Mouse (Mus musculus) B cell, adult 2 months (primary cell): ENCODE results near the gene Acaa1a.

Experiments
- DNase-seq, 2 experiments: peaks; one replicate each; pipeline ENCODE4 v3.0.0; 2022

The Acaa1a gene

GRCm38 (mm10) chr9:119339558-119340211 lies at the start of gene Acaa1a:
TSS of gene Acaa1a (plus strand) at chr9:119339676.
- peak; percentile 70 to 75 for DNase-seq

- no peak for DNase-seq
Observed at GRCm38 (mm10) chr9:119290791-119291190, 48.7 kb upstream of the Acaa1a start.

DNA sequence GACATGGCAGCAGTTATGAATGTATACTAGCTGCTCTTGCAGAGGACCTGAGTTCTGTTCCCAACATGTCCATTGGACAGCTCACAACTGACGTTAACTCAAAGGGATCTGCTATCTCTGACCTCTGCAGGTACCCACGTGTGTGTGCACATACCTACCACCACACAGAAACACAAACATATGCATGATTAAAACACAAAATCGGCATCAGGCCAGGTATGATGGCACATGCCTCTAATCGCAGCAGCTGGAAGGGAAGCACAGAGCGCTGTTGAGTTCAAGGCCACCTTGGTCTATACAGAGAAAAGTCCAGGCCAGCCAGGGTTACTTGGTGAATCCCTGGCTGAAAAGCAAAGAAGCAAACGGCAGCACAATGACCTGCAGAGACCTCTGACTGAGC lies 41.8 kb upstream of the Acaa1a start:
- no peak for DNase-seq

DNA sequence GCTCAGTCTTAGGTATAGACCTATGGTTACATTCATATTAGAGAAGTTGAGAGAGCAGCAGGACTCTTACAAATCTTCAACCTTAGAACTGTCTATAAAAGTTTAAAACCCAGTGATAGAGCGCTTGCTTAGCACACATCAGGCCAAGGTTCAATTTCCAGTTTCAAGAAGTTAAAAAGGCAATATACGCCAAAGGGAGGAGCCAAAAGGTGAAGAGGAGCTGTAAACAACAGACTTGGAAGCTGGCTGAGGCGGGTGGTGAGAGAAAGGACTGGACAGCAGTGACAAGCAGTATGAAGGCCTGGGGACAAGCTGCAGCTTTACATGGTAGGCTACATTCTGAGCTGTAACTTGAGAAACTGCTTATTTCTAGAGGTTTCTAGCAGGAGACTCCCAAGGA lies 40.9 kb upstream of the Acaa1a start:
- no peak for DNase-seq

GRCm38 (mm10) chr9:119305863-119306262 lies 33.6 kb upstream of the Acaa1a start:
- DNase-seq, result no peak

DNA sequence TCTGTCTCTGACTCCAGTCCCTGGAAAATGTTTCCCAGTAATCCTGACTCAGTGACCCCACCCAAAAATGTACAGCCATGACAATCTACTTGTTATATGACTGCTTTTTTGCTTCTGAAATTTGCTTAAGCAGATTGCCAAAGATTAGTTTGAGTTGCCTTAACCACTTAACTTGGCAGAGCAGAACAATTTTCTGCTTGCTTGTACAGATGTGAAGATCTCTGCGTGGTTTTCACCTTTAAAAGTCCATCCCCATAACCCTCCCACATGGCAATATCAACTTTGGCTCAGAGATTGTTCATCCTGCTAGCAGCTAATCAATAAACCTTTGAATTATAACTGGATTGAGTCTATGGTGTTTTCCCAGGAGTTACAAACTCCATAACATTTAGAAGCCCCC lies 30.4 kb upstream of the Acaa1a start:
- no peak for DNase-seq

- DNase-seq, result no peak
Observed at GRCm38 (mm10) chr9:119313096-119313495, 26.4 kb upstream of the Acaa1a start.

DNA sequence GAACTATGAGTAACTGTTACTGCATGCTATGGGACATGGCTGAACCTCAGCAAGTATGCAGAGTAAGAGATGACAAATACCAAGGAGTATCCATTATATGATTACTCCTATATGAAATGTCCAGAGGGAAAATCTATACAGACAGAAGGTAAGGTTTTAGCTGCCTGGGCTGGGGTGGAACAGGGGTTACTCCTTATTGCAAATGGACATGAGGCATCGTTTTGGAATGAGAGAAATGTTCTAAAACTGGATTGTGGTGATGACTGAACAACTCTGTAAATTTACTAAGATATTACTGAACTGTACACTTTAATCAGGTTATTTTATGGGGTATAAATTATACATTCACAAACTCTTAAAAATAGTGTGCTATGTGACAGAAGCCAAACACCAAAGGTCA lies 20.6 kb upstream of the Acaa1a start:
- DNase-seq, result no peak

DNA sequence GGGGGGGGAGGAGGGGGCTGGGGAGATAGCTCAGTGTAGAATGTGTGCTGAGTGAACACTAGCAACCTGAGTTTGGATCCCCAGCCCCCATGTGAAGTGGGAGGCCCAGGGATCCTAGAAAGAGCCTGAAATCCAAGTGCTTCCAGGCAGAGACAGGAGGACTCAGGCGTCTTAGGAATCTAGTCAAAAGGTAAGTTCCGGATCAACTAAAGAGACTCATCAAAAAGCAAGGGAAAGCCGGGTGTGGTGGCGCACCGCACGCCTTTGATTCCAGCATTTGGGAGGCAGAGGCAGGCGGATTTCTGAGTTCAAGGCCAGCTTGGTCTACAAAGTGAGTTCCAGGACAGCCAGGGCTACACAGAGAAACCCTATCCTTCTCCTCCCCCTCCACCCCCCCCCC lies 19.0 kb upstream of the Acaa1a start:
- DNase-seq, result no peak

GRCm38 (mm10) chr9:119320946-119321345 lies 18.5 kb upstream of the Acaa1a start:
- no peak for DNase-seq

DNA sequence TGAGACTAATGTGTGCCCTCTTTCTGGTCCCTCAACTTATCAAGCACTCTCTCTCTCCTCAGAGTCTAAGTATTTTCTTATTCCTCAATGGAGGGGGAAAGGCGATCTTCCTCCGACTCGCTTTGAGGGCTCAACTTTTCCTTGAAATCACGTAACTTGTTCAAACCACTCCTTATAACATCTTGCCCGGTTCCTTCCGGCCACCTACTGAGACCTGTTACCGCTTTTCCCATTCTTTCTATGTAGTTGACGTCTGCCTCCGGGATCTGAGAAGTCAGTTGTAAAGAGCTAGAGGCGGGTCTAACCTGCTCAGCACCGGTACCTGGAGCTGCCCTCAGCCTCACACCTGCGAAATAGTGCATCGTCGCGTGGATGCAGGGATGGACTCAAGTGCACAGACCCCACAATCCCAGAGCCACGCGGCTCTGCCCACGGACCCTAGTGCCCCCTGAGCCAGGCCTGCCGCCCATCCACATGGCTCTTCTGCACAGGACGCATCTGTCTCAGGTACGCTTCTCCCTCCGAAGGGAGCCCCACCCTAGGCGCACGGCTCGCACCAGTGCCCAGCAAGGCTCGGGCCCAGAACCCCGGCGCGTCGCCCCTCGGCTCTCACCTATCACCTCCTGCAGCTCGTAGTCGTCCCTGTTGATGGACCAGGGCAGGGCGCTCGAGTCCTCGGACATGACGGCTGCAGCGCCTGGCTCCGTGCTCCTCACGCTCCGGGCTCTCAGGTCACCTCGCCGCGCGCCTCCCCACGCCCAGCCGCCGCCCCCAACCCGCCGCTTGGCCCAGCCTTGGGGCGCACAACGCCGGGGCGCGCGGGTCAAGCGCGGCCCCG lies 17.9 kb upstream of the Acaa1a start:
- DNase-seq, result no peak

- peak; percentile 97 to 98 for DNase-seq
Observed at GRCm38 (mm10) chr9:119322289-119323259, 16.9 kb upstream of the Acaa1a start, which contains the start of gene Oxsr1. TSS of gene Oxsr1 (minus strand) at chr9:119322427.

DNA sequence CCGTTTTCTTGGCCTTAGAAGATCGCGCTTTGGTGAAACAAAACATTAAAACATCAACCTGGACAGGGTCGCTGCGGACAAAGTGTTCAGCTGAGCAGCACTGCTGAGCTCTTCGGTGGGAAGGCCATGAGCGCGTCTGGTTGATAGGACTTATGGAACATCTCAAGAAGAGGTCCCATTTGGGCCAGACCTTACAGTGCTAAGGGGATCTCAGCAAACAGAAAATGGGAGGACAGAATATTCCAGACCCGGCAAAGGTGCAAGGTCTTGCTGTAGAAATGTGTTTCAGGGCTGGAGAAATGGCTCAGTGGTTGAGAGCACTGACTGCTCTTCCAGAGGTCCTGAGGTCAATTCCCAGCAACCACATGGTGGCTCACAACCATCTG lies 16.2 kb upstream of the Acaa1a start:
- no peak for DNase-seq

- no peak for DNase-seq
Observed at GRCm38 (mm10) chr9:119324130-119324529, 15.3 kb upstream of the Acaa1a start.

- DNase-seq, result no peak
Observed at GRCm38 (mm10) chr9:119328488-119328887, 11.0 kb upstream of the Acaa1a start.

DNA sequence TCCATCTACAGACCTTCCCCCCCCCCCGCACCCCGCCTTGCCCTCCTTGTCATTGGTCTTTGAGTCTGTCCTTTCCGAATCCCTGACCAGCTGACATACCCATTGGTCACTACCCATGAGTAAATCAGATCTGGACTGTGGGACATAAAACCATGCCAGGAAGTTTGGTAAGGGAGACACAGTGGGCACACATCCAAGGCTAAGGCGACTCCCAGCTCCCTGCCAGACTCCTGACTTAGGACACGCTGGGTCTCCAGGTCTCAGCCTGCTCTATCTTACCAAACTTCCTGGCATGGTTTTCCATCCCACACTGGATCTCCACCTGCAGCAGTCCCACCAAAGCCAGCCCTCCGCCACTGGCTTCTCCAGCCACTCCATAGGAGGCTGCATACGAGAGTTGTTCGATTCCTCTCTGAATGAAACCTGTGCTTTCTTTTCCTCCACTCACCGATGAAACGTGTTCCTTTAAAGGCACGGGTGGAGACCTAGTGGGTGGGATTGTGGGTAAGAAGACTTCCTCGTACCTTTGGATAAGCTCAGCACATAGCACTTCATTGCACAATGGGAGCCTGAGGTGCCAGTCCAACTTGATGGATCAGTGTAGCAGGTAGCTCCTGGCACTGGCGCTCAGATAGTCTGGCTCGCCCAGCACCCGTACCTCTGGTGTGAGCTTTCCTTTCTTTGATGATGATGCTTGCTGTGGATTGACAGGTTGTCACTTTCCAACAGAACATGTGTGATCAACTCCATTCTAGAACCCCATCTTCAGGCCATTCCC lies 9.1 kb upstream of the Acaa1a start:
- no peak for DNase-seq

DNA sequence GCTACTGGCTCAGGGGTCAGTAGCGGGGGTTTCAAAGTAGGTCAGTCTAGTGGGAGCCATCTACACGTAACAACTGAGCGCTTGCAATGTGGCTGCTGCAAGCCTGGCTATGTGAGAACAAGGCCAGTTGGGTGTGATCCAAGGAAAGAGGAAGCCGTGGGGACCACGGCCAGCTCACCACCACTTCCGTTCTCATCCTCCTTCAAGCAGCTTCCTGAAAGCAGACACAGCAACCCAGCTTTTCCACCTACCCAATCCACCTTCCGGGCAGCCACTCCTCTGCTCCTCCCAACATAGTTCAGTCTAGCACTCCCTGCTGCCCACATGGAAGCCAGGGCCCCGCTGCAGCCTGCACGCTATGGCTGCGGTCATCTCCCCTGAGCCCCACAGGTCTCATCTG lies 5.2 kb upstream of the Acaa1a start:
- peak; percentile 20 to 24 for DNase-seq

DNA sequence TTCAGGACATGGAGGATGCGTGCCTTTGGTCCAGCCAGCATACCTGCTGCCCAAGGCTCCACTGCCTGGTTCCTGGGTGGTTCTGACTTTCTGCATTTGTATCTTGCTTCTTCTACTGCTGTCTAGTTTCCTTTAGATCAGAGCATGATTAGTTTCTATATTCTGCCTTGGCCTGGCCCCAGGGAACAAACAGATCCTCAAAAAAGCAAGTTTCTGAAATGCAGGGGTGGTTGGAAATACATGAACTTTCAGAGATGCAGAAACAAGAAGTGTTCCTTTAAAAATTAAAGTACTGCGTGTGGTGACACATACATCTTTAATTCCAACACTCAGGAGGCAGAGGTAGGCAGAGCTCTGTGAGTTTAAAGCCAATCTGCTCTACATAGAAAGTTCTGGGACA lies 4.6 kb upstream of the Acaa1a start:
- DNase-seq, result no peak

DNA sequence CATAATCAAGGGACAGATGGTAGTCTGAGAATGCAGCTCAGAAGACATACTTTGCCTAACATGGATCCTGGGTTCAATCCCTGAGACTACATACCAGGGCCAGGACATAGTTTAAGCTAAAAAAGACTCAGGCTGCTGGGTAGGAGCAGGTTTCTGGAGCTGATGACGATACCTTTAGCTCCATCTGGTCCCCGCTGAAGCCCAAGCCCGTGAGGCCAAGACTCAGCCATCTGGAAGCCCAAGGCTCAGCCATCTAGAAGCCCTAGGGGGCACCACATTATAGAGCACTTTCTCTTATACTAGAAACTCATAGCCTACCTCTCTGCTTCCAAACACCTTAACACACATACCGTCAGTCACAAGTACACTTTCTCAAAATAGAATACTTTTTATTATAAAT lies 3.9 kb upstream of the Acaa1a start:
- no peak for DNase-seq

- DNase-seq, result no peak
Observed at GRCm38 (mm10) chr9:119337842-119338241, 1.6 kb upstream of the Acaa1a start.

DNA sequence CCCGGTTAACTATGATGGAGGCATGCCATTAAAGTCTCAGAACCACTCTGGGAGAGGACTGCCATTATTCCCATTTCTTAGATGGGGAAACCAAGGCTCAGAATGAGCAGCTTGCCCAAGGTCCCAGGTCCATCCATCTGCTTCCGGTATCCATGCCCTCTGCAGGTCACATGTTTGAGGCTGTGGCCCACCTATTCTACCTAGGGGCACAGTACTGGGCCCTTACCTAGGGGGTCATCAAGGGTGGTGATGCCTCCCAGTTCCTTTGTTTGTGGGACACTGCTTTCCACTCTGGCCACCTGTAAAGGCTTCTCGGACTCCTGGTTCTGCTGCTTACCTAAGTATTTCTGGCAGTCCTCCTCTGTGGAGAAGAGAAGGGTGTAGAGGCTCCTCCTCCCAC lies 1.1 kb upstream of the Acaa1a start:
- no peak for DNase-seq

- peak in 1 of 2 experiments; percentile 10 for DNase-seq
Observed at GRCm38 (mm10) chr9:119339106-119339505, 370 bp upstream of the Acaa1a start.
